11 mouse cellular contexts compared by ENCODE assay signal in genomic region chr6:113875201-113875600, GRCm38 (mm10).
"Had no signal": no experiment of that assay in that cellular context is flagged by ENCODE, and none has a peak within 500 bp of the region (broad histone marks: within the 10 kb centered on the region; RNA-seq: fewer than 3 reads in every experiment).

No protein-coding gene starts in this region.

- DNase-seq: kidney, postnatal 10 days; kidney, postnatal 4 days; lung, adult 18-20 months; thymus, postnatal 4 days had no signal

- H3K27me3 ChIP-seq: limb, embryonic 15.5 days; neural tube, embryonic 15.5 days had no signal

- H3K36me3 ChIP-seq: limb, embryonic 15.5 days; midbrain, embryonic 12.5 days; neural tube, embryonic 15.5 days had no signal

- H3K27ac ChIP-seq: layer of hippocampus, adult 2 months; limb, embryonic 15.5 days; liver, embryonic 14.5 days; midbrain, embryonic 12.5 days; neural tube, embryonic 15.5 days; stomach, postnatal 0 days had no signal

- H3K9me3 ChIP-seq: limb, embryonic 15.5 days; midbrain, embryonic 12.5 days; neural tube, embryonic 15.5 days had no signal

- H3K4me1 ChIP-seq: limb, embryonic 15.5 days; midbrain, embryonic 12.5 days; neural tube, embryonic 15.5 days had no signal

- H3K4me3 ChIP-seq: layer of hippocampus, adult 2 months; limb, embryonic 15.5 days; midbrain, embryonic 12.5 days; myocyte; neural tube, embryonic 15.5 days had no signal
